Mouse (Mus musculus) ZHBTc4 (cell line): ENCODE data around the gene Acmsd.

Experiments used
- DNase-seq: peaks from one replicate; pipeline ENCODE4 v3.0.0-alpha.2; 2011; ENCODE audit warnings: low read depth, low spot score

Gene Acmsd

GRCm38 (mm10) chr1:127729096-127729495, at the start of gene Acmsd:
Gene Acmsd, plus strand, starts transcription at chr1:127729413.
- DNase-seq: no peak

- DNase-seq: peak; percentile 83
Observed at GRCm38 (mm10) chr1:127679498-127680133, 49.6 kb upstream of the Acmsd start, which contains the start of gene Tmem163. Gene Tmem163, minus strand, starts transcription at chr1:127679548.

GRCm38 (mm10) chr1:127696533-127696932, 32.7 kb upstream of the Acmsd start:
- peak; percentile 64 for DNase-seq

GRCm38 (mm10) chr1:127702187-127702586, 27.0 kb upstream of the Acmsd start:
- DNase-seq: peak; percentile 31

GRCm38 (mm10) chr1:127706269-127706668, 22.9 kb upstream of the Acmsd start:
- DNase-seq: no peak

GRCm38 (mm10) chr1:127716441-127716840, 12.8 kb upstream of the Acmsd start:
- DNase-seq: no peak

GRCm38 (mm10) chr1:127718290-127718689, 10.9 kb upstream of the Acmsd start:
- DNase-seq: no peak

- no peak for DNase-seq
Observed at GRCm38 (mm10) chr1:127723596-127723995, 5.6 kb upstream of the Acmsd start.

- no peak for DNase-seq
Observed at GRCm38 (mm10) chr1:127731086-127731485, 1.9 kb downstream of the Acmsd start.

- DNase-seq: no peak
Observed at GRCm38 (mm10) chr1:127732435-127732834, 3.2 kb downstream of the Acmsd start.

GRCm38 (mm10) chr1:127732841-127733240, 3.6 kb downstream of the Acmsd start:
- no peak for DNase-seq

GRCm38 (mm10) chr1:127735356-127735755, 6.1 kb downstream of the Acmsd start:
- no peak for DNase-seq

GRCm38 (mm10) chr1:127750401-127751102, 21.3 kb downstream of the Acmsd start:
- no peak for DNase-seq

- DNase-seq: no peak
Observed at GRCm38 (mm10) chr1:127755806-127756205, 26.6 kb downstream of the Acmsd start.

GRCm38 (mm10) chr1:127756331-127757163, 27.3 kb downstream of the Acmsd start:
- peak; percentile 16 for DNase-seq

- DNase-seq: peak; percentile 65
Observed at GRCm38 (mm10) chr1:127757164-127757545, 27.9 kb downstream of the Acmsd start.

- peak; percentile 36 for DNase-seq
Observed at GRCm38 (mm10) chr1:127765468-127765867, 36.3 kb downstream of the Acmsd start.

GRCm38 (mm10) chr1:127766741-127767140, 37.5 kb downstream of the Acmsd start:
- no peak for DNase-seq

- DNase-seq: peak; percentile 38
Observed at GRCm38 (mm10) chr1:127773198-127773802, 44.1 kb downstream of the Acmsd start.

GRCm38 (mm10) chr1:127773803-127774500, 44.7 kb downstream of the Acmsd start, which contains the start of gene Ccnt2:
Gene Ccnt2, plus strand, starts transcription at chr1:127774164.
- DNase-seq: peak; percentile 100

- peak; percentile 62 for DNase-seq
Observed at GRCm38 (mm10) chr1:127774501-127774880, 45.3 kb downstream of the Acmsd start.
